Mouse (Mus musculus): ENCODE results near the gene Med15. TPM values are rescaled to one million over a fixed set of nuclear protein-coding genes. Genes with fewer than 3 reads are reported as not detected.

Med15 gene
- polyA plus RNA-seq, 1 experiment: 82.6 TPM

- no peak for DNase-seq (ENCODE audit: low read depth)
These were observed 670 bp downstream of the Med15 start for GRCm38 (mm10) chr16:17732021-17732420.

GRCm38 (mm10) chr16:17729974-17730373, 2.7 kb downstream of the Med15 start:
- DNase-seq (ENCODE audit: low read depth): no peak

GRCm38 (mm10) chr16:17727179-17727861, 5.4 kb downstream of the Med15 start:
- DNase-seq (ENCODE audit: low read depth): no peak

- no peak for DNase-seq (ENCODE audit: low read depth)
These were observed 8.2 kb downstream of the Med15 start for GRCm38 (mm10) chr16:17724448-17724847.

- no peak for DNase-seq (ENCODE audit: low read depth)
These were observed 9.4 kb downstream of the Med15 start for GRCm38 (mm10) chr16:17723325-17723626.

- DNase-seq (ENCODE audit: low read depth): no peak
These were observed 10.0 kb downstream of the Med15 start for GRCm38 (mm10) chr16:17722461-17723324.

- no peak for DNase-seq (ENCODE audit: low read depth)
These were observed 10.8 kb downstream of the Med15 start for GRCm38 (mm10) chr16:17721822-17722460.

GRCm38 (mm10) chr16:17721114-17721808, 11.4 kb downstream of the Med15 start:
- no peak for DNase-seq (ENCODE audit: low read depth)

GRCm38 (mm10) chr16:17717791-17718190, 14.9 kb downstream of the Med15 start:
- no peak for DNase-seq (ENCODE audit: low read depth)

GRCm38 (mm10) chr16:17707541-17707940, 25.1 kb downstream of the Med15 start:
- DNase-seq (ENCODE audit: low read depth): no peak

GRCm38 (mm10) chr16:17701043-17701405, 31.7 kb downstream of the Med15 start:
- DNase-seq (ENCODE audit: low read depth): no peak

GRCm38 (mm10) chr16:17700386-17701042, 32.2 kb downstream of the Med15 start:
- no peak for DNase-seq (ENCODE audit: low read depth)

GRCm38 (mm10) chr16:17694860-17695259, 37.8 kb downstream of the Med15 start:
- DNase-seq (ENCODE audit: low read depth): no peak

GRCm38 (mm10) chr16:17669886-17670285, 62.8 kb downstream of the Med15 start:
- DNase-seq (ENCODE audit: low read depth): no peak

- DNase-seq (ENCODE audit: low read depth): no peak
These were observed 67.1 kb downstream of the Med15 start for GRCm38 (mm10) chr16:17665568-17665967.

- DNase-seq (ENCODE audit: low read depth): no peak
These were observed 76.3 kb downstream of the Med15 start for GRCm38 (mm10) chr16:17656212-17656871.

GRCm38 (mm10) chr16:17654188-17654795, 78.4 kb downstream of the Med15 start:
- no peak for DNase-seq (ENCODE audit: low read depth)

GRCm38 (mm10) chr16:17653601-17654000, 79.1 kb downstream of the Med15 start:
- no peak for DNase-seq (ENCODE audit: low read depth)

GRCm38 (mm10) chr16:17652607-17653006, 80.1 kb downstream of the Med15 start:
- no peak for DNase-seq (ENCODE audit: low read depth)

- DNase-seq (ENCODE audit: low read depth): no peak
These were observed 82.0 kb downstream of the Med15 start for GRCm38 (mm10) chr16:17650711-17651110.

Data from gonadal fat pad, adult 2 months (tissue).